Mouse (Mus musculus) naive thymus-derived CD4-positive, alpha-beta T cell, adult 5 months (primary cell): ENCODE measurements around the gene S100a2. TPM values are rescaled to one million over a fixed set of nuclear protein-coding genes. Genes with fewer than 3 reads are reported as not detected.

Experiments used
- polyA plus RNA-seq: library from polyadenylated mRNA; unstranded; fragments of 100-300 nt; shearing (Covaris generic); gene quantifications from one replicate; pipeline ENCODE4 v1.2.1, GENCODE M21; 2017

The S100a2 gene
- not detected for polyA plus RNA-seq

GRCm38 (mm10) chr3:90589947-90590346 lies at the start of gene S100a2:
Gene S100a2, plus strand, starts transcription at chr3:90590247.

GRCm38 (mm10) chr3:90560008-90560628 lies 29.9 kb upstream of the S100a2 start, which contains the start of gene S100a3:
Gene S100a3, plus strand, starts transcription at chr3:90560578.

GRCm38 (mm10) chr3:90601486-90602110 lies 11.6 kb downstream of the S100a2 start, which contains the start of gene Gm42674:
Gene Gm42674, plus strand, starts transcription at chr3:90601904.

GRCm38 (mm10) chr3:90603623-90604022 lies 13.6 kb downstream of the S100a2 start, which contains the start of gene S100a4:
Gene S100a4, plus strand, starts transcription at chr3:90603771.

GRCm38 (mm10) chr3:90608223-90608622 lies 18.2 kb downstream of the S100a2 start, which contains the start of gene S100a5:
Gene S100a5, plus strand, starts transcription at chr3:90608523.

GRCm38 (mm10) chr3:90612728-90613291 lies 22.8 kb downstream of the S100a2 start, which contains the start of gene S100a6:
Gene S100a6, plus strand, starts transcription at chr3:90612882.

Other genes starting within 250 kb of the S100a2 start
- gene Slc27a3, start 200.3 kb upstream of the S100a2 start, polyA plus RNA-seq: not detected
- 19.2 TPM for gene Ints3, start 156.6 kb upstream of the S100a2 start, polyA plus RNA-seq
- not detected for gene Npr1, start 124.4 kb upstream of the S100a2 start, polyA plus RNA-seq
- gene Ilf2, start 114.1 kb upstream of the S100a2 start, polyA plus RNA-seq: 105 TPM
- gene Snapin, start 99.2 kb upstream of the S100a2 start, polyA plus RNA-seq: 60.6 TPM
- gene Chtop, start 80.7 kb upstream of the S100a2 start, polyA plus RNA-seq: 177 TPM
- gene S100a1, start 75.9 kb upstream of the S100a2 start, polyA plus RNA-seq: 0.63 TPM
- 79.7 TPM for gene S100a13, start 75.8 kb upstream of the S100a2 start, polyA plus RNA-seq
- gene S100a14, start 63.4 kb upstream of the S100a2 start, polyA plus RNA-seq: not detected
- gene S100a16, start 53.0 kb upstream of the S100a2 start, polyA plus RNA-seq: not detected
- not detected for gene S100a3, start 29.7 kb upstream of the S100a2 start, polyA plus RNA-seq
- not detected for gene Gm42674, start 11.7 kb downstream of the S100a2 start, polyA plus RNA-seq
- 1.00 TPM for gene S100a4, start 13.5 kb downstream of the S100a2 start, polyA plus RNA-seq
- gene S100a5, start 18.3 kb downstream of the S100a2 start, polyA plus RNA-seq: not detected
- gene S100a6, start 22.6 kb downstream of the S100a2 start, polyA plus RNA-seq: 1.1 TPM
- not detected for gene S100a7a, start 63.8 kb downstream of the S100a2 start, polyA plus RNA-seq
- not detected for gene S100a8, start 78.7 kb downstream of the S100a2 start, polyA plus RNA-seq
- gene S100a9, start 105.5 kb downstream of the S100a2 start, polyA plus RNA-seq: not detected
- gene Pglyrp4, start 136.7 kb downstream of the S100a2 start, polyA plus RNA-seq: not detected
- gene Gm5849, start 187.6 kb downstream of the S100a2 start, polyA plus RNA-seq: not detected